Mouse (Mus musculus): ENCODE measurements at regions not wholly inside any gene's neighbourhood (a gene's known extent, or its start where the extent isn't known, plus 50 kb on each side); places are given as distances from the start of the nearest gene placed in this dataset.

DNA sequence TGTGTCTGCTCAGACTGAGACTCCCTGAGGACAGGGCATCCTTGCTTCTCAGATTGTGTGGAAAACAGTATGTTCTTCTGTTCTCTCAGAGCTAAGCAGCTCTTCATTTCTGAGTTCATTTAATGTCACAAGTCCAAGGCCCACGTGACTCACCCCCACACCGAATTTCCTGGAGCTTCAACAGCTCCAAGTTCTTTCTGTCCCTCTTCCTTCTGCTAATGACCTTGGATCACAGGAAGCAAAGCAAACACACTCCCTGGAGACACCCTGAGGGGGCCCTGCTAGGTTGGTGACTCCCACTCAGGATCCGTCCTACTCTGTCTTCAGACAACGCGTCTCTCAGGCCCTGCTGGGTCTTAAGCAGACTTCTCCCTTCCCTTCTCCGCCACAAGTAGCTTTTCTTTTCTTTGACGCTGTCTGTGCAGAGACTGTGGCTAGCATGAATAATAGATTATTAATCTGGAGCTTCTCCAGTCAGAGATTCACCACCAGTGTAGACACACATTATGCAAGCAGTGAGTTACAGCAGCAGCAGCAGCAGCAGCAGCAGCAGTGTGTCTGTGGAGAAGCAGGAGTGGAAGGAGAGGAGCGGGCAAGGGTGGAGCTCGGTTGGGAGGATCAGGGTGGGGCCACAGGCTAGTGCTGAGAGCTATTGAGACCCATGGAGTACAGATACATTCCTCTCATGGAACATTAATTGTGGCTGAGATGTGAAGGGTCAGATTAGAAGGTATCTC is 115.4 kb upstream of the Lrfn2 start:
- no peak overlapping the region for H3K4me3 ChIP-seq (ENCODE audit: low read depth, low read length)
- no peaks in the 10 kb centered on the region for H3K4me1 ChIP-seq (ENCODE audit: control insufficient read depth, low read depth, low read length)
- H3K9ac ChIP-seq (ENCODE audit: low read depth, low read length), result no peak overlapping the region
- no peak overlapping the region for H3K27ac ChIP-seq (ENCODE audit: low read length)
- WGBS (ENCODE audit: insufficient replicate concordance), result 58% methylated on average over 9 of the region's 9 CpGs
- H3K9me3 ChIP-seq (replicated peaks; ENCODE audit: control insufficient read depth, low read length), result no peaks in the 10 kb centered on the region
- no peak for ATAC-seq (ENCODE audit: low read depth)
- H3K4me2 ChIP-seq (ENCODE audit: low read depth, low read length), result no peak overlapping the region
- no peaks in the 10 kb centered on the region for H3K36me3 ChIP-seq (ENCODE audit: control insufficient read depth, insufficient read depth)
- H3K27me3 ChIP-seq (ENCODE audit: control insufficient read depth, insufficient read depth, low read depth, low read length), result no peaks in the 10 kb centered on the region

DNA sequence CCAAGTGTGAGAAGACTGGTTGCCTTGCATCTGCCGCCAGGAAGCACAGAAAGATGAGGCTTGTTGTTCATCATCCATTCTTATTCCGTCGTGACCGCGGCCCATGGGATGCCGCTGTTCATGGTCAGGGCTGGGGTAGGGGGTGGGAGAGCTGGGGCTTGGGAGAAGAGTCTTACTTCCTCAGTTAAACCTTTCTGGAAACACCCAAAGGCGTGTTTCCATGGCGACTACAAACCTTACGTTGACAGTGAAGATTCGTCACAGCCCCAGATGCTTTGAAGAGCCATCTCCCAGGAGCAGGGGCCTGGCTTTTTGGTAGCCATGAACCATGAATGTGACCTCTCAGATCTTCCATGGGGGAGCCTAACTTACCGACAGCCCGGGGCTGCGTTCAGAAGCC is 114.6 kb upstream of the Lrfn2 start:
- Histone ChIP-seq H3K4me3 (ENCODE audit: low read depth, low read length) (no peak overlapping the region), H3K4me2 (ENCODE audit: low read depth, low read length) (no peak overlapping the region), H3K27ac (ENCODE audit: low read length) (no peak overlapping the region), H3K9ac (ENCODE audit: low read depth, low read length) (no peak overlapping the region), H3K27me3 (ENCODE audit: control insufficient read depth, insufficient read depth, low read depth, low read length) (no peaks in the 10 kb centered on the region), H3K9me3 (replicated peaks; ENCODE audit: control insufficient read depth, low read length) (no peaks in the 10 kb centered on the region), H3K4me1 (ENCODE audit: control insufficient read depth, low read depth, low read length) (no peaks in the 10 kb centered on the region), H3K36me3 (ENCODE audit: control insufficient read depth, insufficient read depth) (no peaks in the 10 kb centered on the region)
- no peak for ATAC-seq (ENCODE audit: low read depth)
- WGBS (ENCODE audit: insufficient replicate concordance), result 67% methylated on average over 13 of the region's 13 CpGs

DNA sequence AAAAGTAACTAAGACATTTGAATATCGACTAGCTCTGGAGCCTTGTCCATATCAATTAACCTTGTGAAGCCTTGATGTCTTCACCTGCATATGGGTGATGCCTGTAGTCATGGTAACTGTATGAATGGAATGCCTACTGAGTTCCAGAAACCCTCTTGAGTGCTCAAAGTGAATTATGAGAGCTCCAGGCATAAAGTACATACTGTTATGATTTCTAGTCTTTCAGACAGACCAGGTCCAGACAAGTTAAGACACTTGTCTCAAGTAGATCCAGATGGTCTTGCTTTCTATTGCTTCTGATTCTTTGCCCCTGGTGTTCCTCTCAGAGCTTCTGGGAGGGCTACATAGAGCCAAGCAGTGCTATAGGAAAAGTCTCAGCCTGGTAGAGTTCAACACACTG is 112.5 kb upstream of the Lrfn2 start:
- H3K36me3 ChIP-seq (ENCODE audit: control insufficient read depth, insufficient read depth), result no peaks in the 10 kb centered on the region
- WGBS (ENCODE audit: insufficient replicate concordance), result 50% methylated on average over 1 of the region's 1 CpGs
- no peaks in the 10 kb centered on the region for H3K9me3 ChIP-seq (replicated peaks; ENCODE audit: control insufficient read depth, low read length)
- H3K27me3 ChIP-seq (ENCODE audit: control insufficient read depth, insufficient read depth, low read depth, low read length), result no peaks in the 10 kb centered on the region
- no peak overlapping the region for H3K4me3 ChIP-seq (ENCODE audit: low read depth, low read length)
- H3K4me1 ChIP-seq (ENCODE audit: control insufficient read depth, low read depth, low read length), result no peaks in the 10 kb centered on the region
- H3K27ac ChIP-seq (ENCODE audit: low read length), result no peak overlapping the region
- no peak for ATAC-seq (ENCODE audit: low read depth)
- no peak overlapping the region for H3K4me2 ChIP-seq (ENCODE audit: low read depth, low read length)
- no peak overlapping the region for H3K9ac ChIP-seq (ENCODE audit: low read depth, low read length)

DNA sequence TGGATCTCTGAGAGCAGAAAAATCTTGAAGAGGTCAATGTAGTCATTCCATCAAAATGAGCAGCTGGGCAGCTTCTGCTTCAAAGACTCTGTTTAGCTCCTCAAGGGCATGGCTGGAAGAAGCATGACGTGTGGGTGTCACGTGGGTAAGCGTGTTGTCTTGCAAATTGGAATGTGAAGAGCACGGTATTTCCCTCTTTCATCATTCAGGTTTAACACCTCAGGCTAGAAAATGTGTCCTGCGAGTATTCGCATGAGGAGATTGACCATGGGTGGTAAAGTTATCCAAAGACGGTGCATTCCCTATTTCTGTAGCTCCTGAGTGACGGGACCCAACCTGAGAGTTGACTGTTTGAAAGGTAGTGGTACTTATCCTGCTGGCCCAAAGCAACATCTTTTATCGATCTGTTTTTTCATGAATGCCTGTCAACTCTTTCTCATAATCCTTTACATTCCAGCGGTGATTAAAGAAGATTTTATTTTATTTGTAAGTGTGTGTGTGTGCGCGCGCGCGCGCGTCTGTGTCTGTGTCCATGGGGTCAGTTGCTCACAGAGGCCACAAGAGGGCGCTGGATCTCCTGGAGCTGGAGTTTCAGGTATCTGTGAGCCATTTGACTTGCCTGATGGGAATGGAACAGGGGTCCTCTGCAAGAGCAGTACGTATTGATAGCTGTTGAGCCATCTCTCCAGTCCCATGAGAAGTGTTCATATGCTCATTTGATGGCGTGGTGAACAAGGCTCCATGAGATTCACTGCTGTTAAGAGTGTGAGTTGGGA is 109.9 kb upstream of the Lrfn2 start:
- H3K9me3 ChIP-seq (replicated peaks; ENCODE audit: control insufficient read depth, low read length), result no peaks in the 10 kb centered on the region
- 81% methylated on average over 20 of the region's 20 CpGs for WGBS (ENCODE audit: insufficient replicate concordance)
- no peaks in the 10 kb centered on the region for H3K27me3 ChIP-seq (ENCODE audit: control insufficient read depth, insufficient read depth, low read depth, low read length)
- no peak overlapping the region for H3K4me3 ChIP-seq (ENCODE audit: low read depth, low read length)
- H3K9ac ChIP-seq (ENCODE audit: low read depth, low read length), result no peak overlapping the region
- no peaks in the 10 kb centered on the region for H3K4me1 ChIP-seq (ENCODE audit: control insufficient read depth, low read depth, low read length)
- no peak overlapping the region for H3K4me2 ChIP-seq (ENCODE audit: low read depth, low read length)
- no peak overlapping the region for H3K27ac ChIP-seq (ENCODE audit: low read length)
- no peaks in the 10 kb centered on the region for H3K36me3 ChIP-seq (ENCODE audit: control insufficient read depth, insufficient read depth)
- ATAC-seq (ENCODE audit: low read depth), result no peak

DNA sequence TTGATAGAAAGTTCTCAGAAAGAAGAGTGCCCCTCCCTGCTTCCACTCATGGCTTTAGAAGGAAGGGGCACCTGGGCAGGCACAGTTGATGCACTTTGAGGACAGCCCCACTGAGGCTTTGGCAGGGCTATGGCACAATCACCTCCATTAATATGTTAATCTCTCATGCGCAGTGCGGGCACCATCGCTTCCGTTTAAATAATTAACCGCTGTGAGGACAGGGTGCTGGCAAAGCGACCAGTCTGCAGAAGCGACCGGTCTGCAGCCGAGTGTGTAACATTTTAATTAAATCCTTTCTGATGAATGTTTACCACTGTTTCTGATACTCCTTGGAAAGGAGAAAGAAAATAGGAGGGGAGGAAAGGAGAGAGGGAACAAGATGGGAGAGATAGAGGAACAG is 108.3 kb upstream of the Lrfn2 start:
- WGBS (ENCODE audit: insufficient replicate concordance), result 76% methylated on average over 9 of the region's 9 CpGs
- no peaks in the 10 kb centered on the region for H3K9me3 ChIP-seq (replicated peaks; ENCODE audit: control insufficient read depth, low read length)
- H3K4me3 ChIP-seq (ENCODE audit: low read depth, low read length), result no peak overlapping the region
- ATAC-seq (ENCODE audit: low read depth), result no peak
- H3K27me3 ChIP-seq (ENCODE audit: control insufficient read depth, insufficient read depth, low read depth, low read length), result no peaks in the 10 kb centered on the region
- no peak overlapping the region for H3K27ac ChIP-seq (ENCODE audit: low read length)
- H3K36me3 ChIP-seq (ENCODE audit: control insufficient read depth, insufficient read depth), result no peaks in the 10 kb centered on the region
- no peaks in the 10 kb centered on the region for H3K4me1 ChIP-seq (ENCODE audit: control insufficient read depth, low read depth, low read length)
- no peak overlapping the region for H3K4me2 ChIP-seq (ENCODE audit: low read depth, low read length)
- H3K9ac ChIP-seq (ENCODE audit: low read depth, low read length), result no peak overlapping the region

DNA sequence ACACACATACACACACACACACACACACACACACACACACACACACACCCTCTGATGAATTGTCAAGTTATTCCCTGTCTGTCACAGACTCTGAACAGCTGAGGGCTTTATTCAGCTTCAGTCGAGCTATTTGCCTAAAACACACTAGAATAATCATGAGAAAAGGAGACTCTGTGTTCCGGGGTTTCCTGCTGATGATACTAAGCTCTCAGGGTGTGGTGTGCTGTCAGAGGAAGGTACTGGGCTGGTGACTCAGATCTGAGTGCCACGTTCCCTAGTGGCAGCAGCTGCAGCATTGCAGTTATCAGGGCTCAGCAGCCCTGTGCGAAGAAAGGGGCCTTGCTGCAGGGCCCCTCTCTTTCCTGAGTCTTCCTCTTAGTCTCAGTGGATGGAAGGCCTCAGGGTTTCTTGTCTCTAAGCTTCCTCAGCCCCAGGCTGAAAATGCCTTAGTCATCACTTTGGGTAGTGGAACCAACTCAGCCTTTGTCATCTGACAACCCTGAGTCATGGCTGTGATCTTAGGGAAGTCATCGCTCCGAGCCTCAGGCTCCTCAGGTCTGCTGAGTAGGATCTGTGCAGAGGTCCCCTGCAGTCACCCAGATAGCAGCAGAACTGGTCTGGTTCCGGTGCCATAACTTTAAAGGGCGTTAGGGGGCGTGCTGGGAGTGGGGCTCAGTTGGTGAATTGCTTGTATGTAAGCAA is 106.8 kb upstream of the Lrfn2 start:
- Histone ChIP-seq H3K9me3 (replicated peaks; ENCODE audit: control insufficient read depth, low read length) (no peaks in the 10 kb centered on the region), H3K4me2 (ENCODE audit: low read depth, low read length) (no peak overlapping the region), H3K27ac (ENCODE audit: low read length) (no peak overlapping the region), H3K4me3 (ENCODE audit: low read depth, low read length) (no peak overlapping the region), H3K4me1 (ENCODE audit: control insufficient read depth, low read depth, low read length) (no peaks in the 10 kb centered on the region), H3K9ac (ENCODE audit: low read depth, low read length) (no peak overlapping the region), H3K27me3 (ENCODE audit: control insufficient read depth, insufficient read depth, low read depth, low read length) (no peaks in the 10 kb centered on the region), H3K36me3 (ENCODE audit: control insufficient read depth, insufficient read depth) (no peaks in the 10 kb centered on the region)
- WGBS (ENCODE audit: insufficient replicate concordance), result 33% methylated on average over 9 of the region's 9 CpGs
- ATAC-seq (ENCODE audit: low read depth), result no peak

DNA sequence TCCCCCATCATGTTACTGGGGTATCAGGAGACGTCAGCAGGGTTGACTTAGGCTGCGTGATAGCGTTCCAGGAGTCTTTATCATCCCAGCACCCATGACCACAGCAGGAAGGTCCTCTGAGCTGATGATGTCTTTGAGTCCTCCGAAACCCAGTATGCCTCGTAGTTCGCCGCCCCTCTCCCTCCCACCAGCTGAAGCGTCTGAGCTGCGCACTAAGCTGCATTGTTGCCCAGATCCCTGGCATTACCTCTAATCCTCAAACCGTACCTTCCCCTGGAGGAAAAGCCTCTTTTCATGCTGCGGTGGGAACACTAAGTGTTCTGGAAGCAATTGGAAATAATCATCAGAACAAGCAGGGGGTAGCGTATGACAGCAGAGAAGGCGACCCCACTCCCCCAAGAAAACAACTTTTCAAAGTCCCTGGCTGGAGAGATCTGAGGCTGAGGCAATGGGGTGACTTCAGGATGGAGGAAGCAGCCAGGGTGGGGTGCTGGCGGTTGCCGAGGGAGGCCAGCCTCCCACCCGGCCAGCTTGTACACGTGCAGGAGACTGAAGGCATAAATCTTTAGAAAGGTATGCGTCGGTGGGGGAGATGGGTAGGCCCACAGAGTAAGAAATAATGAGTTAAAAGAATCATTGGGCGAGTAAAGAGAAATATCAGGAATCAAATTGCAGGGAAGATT is 93.7 kb upstream of the Lrfn2 start:
- 56% methylated on average over 20 of the region's 20 CpGs for WGBS (ENCODE audit: insufficient replicate concordance)
- no peak for ATAC-seq (ENCODE audit: low read depth)
- no peak overlapping the region for H3K27ac ChIP-seq (ENCODE audit: low read length)
- H3K27me3 ChIP-seq (ENCODE audit: control insufficient read depth, insufficient read depth, low read depth, low read length), result no peaks in the 10 kb centered on the region
- H3K36me3 ChIP-seq (ENCODE audit: control insufficient read depth, insufficient read depth), result no peaks in the 10 kb centered on the region
- H3K4me3 ChIP-seq (ENCODE audit: low read depth, low read length), result no peak overlapping the region
- no peak overlapping the region for H3K9ac ChIP-seq (ENCODE audit: low read depth, low read length)
- H3K9me3 ChIP-seq (replicated peaks; ENCODE audit: control insufficient read depth, low read length), result no peaks in the 10 kb centered on the region
- H3K4me2 ChIP-seq (ENCODE audit: low read depth, low read length), result no peak overlapping the region
- no peaks in the 10 kb centered on the region for H3K4me1 ChIP-seq (ENCODE audit: control insufficient read depth, low read depth, low read length)

DNA sequence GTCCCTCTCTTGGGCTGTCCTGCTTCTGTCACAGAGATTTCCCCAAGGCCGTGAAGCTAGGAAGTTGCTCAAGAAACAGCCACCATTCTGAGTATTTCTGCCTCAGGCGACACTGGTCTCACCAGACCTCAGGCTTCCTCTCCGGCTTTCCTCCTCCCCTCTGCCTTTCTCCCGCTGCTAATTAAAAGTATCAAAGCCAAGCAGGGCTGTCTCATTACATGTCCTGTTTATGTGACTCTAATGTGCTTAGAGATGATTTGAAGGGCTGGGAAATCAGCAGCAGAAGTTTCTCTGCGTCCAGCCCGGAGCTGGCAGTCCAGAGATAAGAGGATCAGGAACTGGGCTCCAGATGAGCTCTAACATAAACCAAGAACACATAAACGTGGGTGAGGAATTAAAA is 84.3 kb upstream of the Lrfn2 start:
- no peaks in the 10 kb centered on the region for H3K4me1 ChIP-seq (ENCODE audit: control insufficient read depth, low read depth, low read length)
- H3K27me3 ChIP-seq (ENCODE audit: control insufficient read depth, insufficient read depth, low read depth, low read length), result no peaks in the 10 kb centered on the region
- no peak overlapping the region for H3K27ac ChIP-seq (ENCODE audit: low read length)
- no peak for ATAC-seq (ENCODE audit: low read depth)
- H3K36me3 ChIP-seq (ENCODE audit: control insufficient read depth, insufficient read depth), result no peaks in the 10 kb centered on the region
- 28% methylated on average over 7 of the region's 7 CpGs for WGBS (ENCODE audit: insufficient replicate concordance)
- no peak overlapping the region for H3K4me3 ChIP-seq (ENCODE audit: low read depth, low read length)
- H3K9me3 ChIP-seq (replicated peaks; ENCODE audit: control insufficient read depth, low read length), result no peaks in the 10 kb centered on the region
- no peak overlapping the region for H3K4me2 ChIP-seq (ENCODE audit: low read depth, low read length)
- H3K9ac ChIP-seq (ENCODE audit: low read depth, low read length), result no peak overlapping the region
